Mouse (Mus musculus) hematopoietic multipotent progenitor cell, adult 10-12 weeks (in vitro differentiated cells): ENCODE results near the gene Krt14. TPM values are rescaled to one million over a fixed set of nuclear protein-coding genes. Genes with fewer than 3 reads are reported as not detected.

ENCODE experiments used
- polyA plus RNA-seq: library from polyadenylated mRNA; stranded (reverse); fragments of >175 nt; gene quantifications from 2 replicates; pipeline ENCODE4 v1.2.3, GENCODE M21; 2012; ENCODE audit warnings: low replicate concordance

Krt14 gene
- not detected in 2 replicates for polyA plus RNA-seq

DNA sequence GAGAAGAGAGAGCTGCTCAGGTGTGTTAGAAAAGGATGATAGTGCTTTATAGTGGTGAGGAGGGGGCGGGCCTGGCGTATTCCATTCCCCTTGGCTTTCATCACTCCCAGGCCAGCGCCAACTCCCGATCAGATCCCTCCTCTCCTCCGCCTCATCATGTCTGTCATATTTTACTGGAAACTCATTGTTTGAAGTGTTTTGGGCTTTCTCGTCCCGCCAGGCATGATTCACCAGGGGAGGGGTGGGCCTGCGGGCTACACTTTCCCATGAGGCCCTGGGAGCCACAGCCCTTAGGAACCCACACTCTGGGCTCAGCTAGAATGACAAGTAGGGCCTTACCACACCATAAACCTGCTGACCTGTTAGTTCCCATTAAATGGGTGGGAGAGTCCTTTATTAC is at the start of gene Krt14:
Krt14 (minus strand) TSS at position 51 of the 400 bp plus-strand sequence.

DNA sequence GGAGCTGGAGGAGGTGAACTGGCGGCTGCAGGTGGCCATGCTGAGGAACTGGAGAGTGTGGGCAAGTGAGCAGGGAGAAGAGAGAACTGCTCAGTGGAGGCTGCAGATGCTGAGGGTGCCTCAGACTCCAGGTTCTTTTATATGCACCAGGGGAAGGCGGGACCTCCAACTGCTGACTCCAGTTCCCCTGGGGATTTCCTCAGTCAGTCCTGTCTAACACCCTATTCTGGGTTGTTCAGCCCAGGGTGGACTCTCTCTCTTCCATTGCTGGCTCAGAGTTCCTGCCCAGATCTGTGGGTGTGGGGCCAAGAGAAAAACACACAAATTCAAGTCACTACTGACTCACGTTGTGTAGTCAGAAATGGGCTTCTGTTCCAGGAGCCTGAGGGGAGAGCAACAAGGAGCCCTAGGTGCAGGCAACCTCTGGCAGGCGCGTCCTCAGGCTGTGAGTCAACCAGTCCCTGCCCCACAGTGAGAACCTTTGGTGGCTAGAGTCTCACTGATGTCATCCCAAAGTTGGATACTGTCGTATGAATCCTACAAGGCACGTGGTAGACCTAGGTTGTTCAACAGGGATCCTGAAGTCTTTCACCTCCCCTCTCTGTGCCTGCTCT is 41.6 kb upstream of the Krt14 start, which contains the start of gene Krt16:
Krt16 (minus strand) TSS at position 51 of the 614 bp plus-strand sequence.

DNA sequence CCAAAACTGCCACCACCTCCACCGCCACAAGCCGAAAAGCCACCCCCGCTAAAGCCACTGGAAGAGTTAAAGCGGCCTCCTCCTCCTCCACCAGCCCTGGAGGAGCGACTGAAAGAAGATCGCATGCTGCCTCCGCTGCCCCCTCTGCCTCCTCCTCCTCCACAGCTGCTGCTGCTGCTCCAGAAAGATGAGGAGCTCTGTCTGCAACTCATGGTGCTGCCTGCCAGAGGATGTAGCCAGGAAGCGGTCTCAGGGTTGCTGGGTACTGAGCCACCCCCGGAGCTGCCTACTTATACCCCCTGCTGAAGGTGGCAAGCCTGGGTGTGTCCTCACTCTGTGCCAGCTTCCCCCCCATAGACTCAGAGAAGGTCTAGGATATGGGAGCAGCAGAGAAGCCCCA is 14.4 kb downstream of the Krt14 start, which contains the start of gene Krt9:
Krt9 (minus strand) TSS at position 255 of the 400 bp plus-strand sequence.

Other genes starting within 250 kb of the Krt14 start
- gene Krtap29-1, start 228.5 kb downstream of the Krt14 start, polyA plus RNA-seq: not detected in 2 replicates
- gene Krtap16-1, start 221.0 kb downstream of the Krt14 start, polyA plus RNA-seq: not detected in 2 replicates
- not detected in 2 replicates for gene Krtap17-1, start 213.6 kb downstream of the Krt14 start, polyA plus RNA-seq
- not detected in 2 replicates for gene Krt33a, start 191.3 kb downstream of the Krt14 start, polyA plus RNA-seq
- not detected in 2 replicates for gene Krt33b, start 177.7 kb downstream of the Krt14 start, polyA plus RNA-seq
- not detected in 2 replicates for gene Krt34, start 166.0 kb downstream of the Krt14 start, polyA plus RNA-seq
- gene Krt31, start 157.0 kb downstream of the Krt14 start, polyA plus RNA-seq: not detected in 2 replicates
- not detected in 2 replicates for gene Krt32, start 119.3 kb downstream of the Krt14 start, polyA plus RNA-seq
- gene Krt35, start 111.3 kb downstream of the Krt14 start, polyA plus RNA-seq: 0.13 TPM in 1 of 2 replicates, not detected in the other
- gene Krt36, start 101.9 kb downstream of the Krt14 start, polyA plus RNA-seq: not detected in 2 replicates
- gene Krt13, start 86.0 kb downstream of the Krt14 start, polyA plus RNA-seq: 0.33 TPM in 1 of 2 replicates, not detected in the other
- not detected in 2 replicates for gene Krt15, start 71.6 kb downstream of the Krt14 start, polyA plus RNA-seq
- gene Krt19, start 58.9 kb downstream of the Krt14 start, polyA plus RNA-seq: 0.12 and 0.14 TPM in 2 replicates
- gene Krt9, start 14.3 kb downstream of the Krt14 start, polyA plus RNA-seq: not detected in 2 replicates
- gene Krt16, start 41.4 kb upstream of the Krt14 start, polyA plus RNA-seq: not detected in 2 replicates
- gene Krt17, start 53.5 kb upstream of the Krt14 start, polyA plus RNA-seq: 0.10 and 0.14 TPM in 2 replicates
- gene Krt42, start 62.3 kb upstream of the Krt14 start, polyA plus RNA-seq: not detected in 2 replicates
- gene Eif1, start 112.3 kb upstream of the Krt14 start, polyA plus RNA-seq: 448 and 588 TPM in 2 replicates
- not detected in 2 replicates for gene Gast, start 126.9 kb upstream of the Krt14 start, polyA plus RNA-seq
- gene Hap1, start 148.6 kb upstream of the Krt14 start, polyA plus RNA-seq: 15.8 and 23.4 TPM in 2 replicates
- gene Jup, start 190.2 kb upstream of the Krt14 start, polyA plus RNA-seq: 74.3 and 86.7 TPM in 2 replicates
- 0.47 and 1.6 TPM in 2 replicates for gene P3h4, start 207.3 kb upstream of the Krt14 start, polyA plus RNA-seq
- gene Fkbp10, start 208.1 kb upstream of the Krt14 start, polyA plus RNA-seq: 0.67 and 1.0 TPM in 2 replicates
- 63.7 and 93.8 TPM in 2 replicates for gene Nt5c3b, start 234.3 kb upstream of the Krt14 start, polyA plus RNA-seq
- 0.15 TPM in 1 of 2 replicates, not detected in the other for gene Klhl10, start 234.4 kb upstream of the Krt14 start, polyA plus RNA-seq